Mouse (Mus musculus) heart, postnatal 0 days (tissue): Measurements from ENCODE around the gene Vps8. TPM values are rescaled to one million over a fixed set of nuclear protein-coding genes. Genes with fewer than 3 reads are reported as not detected.

Experiments used
- ATAC-seq: fragments of 200-750 bp; cut with Nextera tagmentation; 2 replicates; pipeline ENCODE4 v1.8.0; 2017; ENCODE audit warnings: low read depth, moderate number of reproducible peaks, moderate library complexity; ENCODE audit not compliant: insufficient read depth
- DNase-seq: peaks from one replicate; pipeline ENCODE4 v3.0.0-alpha.2; 2016; ENCODE audit warnings: low spot score
- H3K27ac ChIP-seq: fragments of 300-500 bp; sonication (generic); 2 replicates; pipeline ENCODE4 v1.5.1; 2014; ENCODE audit warnings: low read depth, mild to moderate bottlenecking
- H3K27me3 ChIP-seq: fragments of 300-500 bp; sonication (generic); 2 replicates; pipeline ENCODE4 v1.6.1; 2014; ENCODE audit warnings: low read length, mixed read lengths; ENCODE audit not compliant: control insufficient read depth, insufficient read depth
- H3K36me3 ChIP-seq: fragments of 300-500 bp; sonication (generic); replicated peaks from 2 replicates; pipeline ENCODE4 v1.6.1; 2014; ENCODE audit warnings: low read length, mixed read lengths; ENCODE audit not compliant: control insufficient read depth, insufficient read depth
- H3K4me1 ChIP-seq: fragments of 300-500 bp; sonication (generic); 2 replicates; pipeline ENCODE4 v1.6.1; 2014; ENCODE audit warnings: antibody characterized with exemption; ENCODE audit not compliant: control insufficient read depth, insufficient read depth
- H3K4me2 ChIP-seq: fragments of 300-500 bp; sonication (generic); 2 replicates; pipeline ENCODE4 v1.6.1; 2014; ENCODE audit warnings: low read depth, mild to moderate bottlenecking, low read length, moderate library complexity
- H3K4me3 ChIP-seq: fragments of 300-500 bp; sonication (generic); 2 replicates; pipeline ENCODE4 v1.5.1; 2014; ENCODE audit warnings: low read depth, low read length
- H3K9ac ChIP-seq: fragments of 300-500 bp; sonication (generic); replicated peaks from 2 replicates; pipeline ENCODE4 v1.6.1; 2014; ENCODE audit warnings: low read depth, low read length, mixed read lengths
- H3K9me3 ChIP-seq: fragments of 300-500 bp; sonication (generic); replicated peaks from 2 replicates; pipeline ENCODE4 v1.6.1; 2016; ENCODE audit warnings: low read length; ENCODE audit not compliant: control insufficient read depth
- CTCF ChIP-seq: IDR thresholded peaks from 2 replicates; pipeline ENCODE4 v1.5.1; 2016; ENCODE audit warnings: antibody characterized with exemption, control low read depth, low read depth
- EP300 ChIP-seq: IDR thresholded peaks from 2 replicates; pipeline ENCODE4 v1.6.1; 2016; ENCODE audit warnings: antibody characterized with exemption, low read depth
- WGBS: fragments of 180-500 bp; shearing (Covaris S2); extraction: QIAGEN DNeasy Blood & Tissue Kit; methylation state at CpG from one replicate; pipeline ENCODE4 v1.1.7; 2014; 5-methylcytosine and 5-hydroxymethylcytosine counted together
- polyA plus RNA-seq: library from polyadenylated mRNA; unstranded; fragments of >200 nt; fragmentation: Nextera tagmentation; extraction: Ambion mirVana; gene quantifications from 2 replicates; pipeline ENCODE4 v1.2.1, GENCODE M21; 2015
- total RNA-seq: library from RNA; depleted of rRNA; stranded (reverse); fragments of >200 nt; gene quantifications from 2 replicates; pipeline ENCODE4 v1.2.3, GENCODE M21; 2014; ENCODE audit warnings: low replicate concordance

Gene Vps8
- total and polyA plus RNA-seq, 2 experiments from 2014 or later = 21.3 to 94.8 TPM

GRCm38 (mm10) chr16:21441012-21441411, 18.1 kb downstream of the Vps8 start:
- Histone ChIP-seq H3K36me3 (peaks cover 21% of the 10 kb centered on the region), H3K4me2 (no peak overlapping the region), H3K27ac (no peak overlapping the region), H3K9me3 (no peaks in the 10 kb centered on the region), H3K27me3 (no peaks in the 10 kb centered on the region), H3K9ac (no peak overlapping the region), H3K4me1 (no peaks in the 10 kb centered on the region), H3K4me3 (no peak overlapping the region)
- TF ChIP-seq CTCF (no peak), EP300 (no peak)
- no peak for ATAC-seq
- no peak for DNase-seq

DNA sequence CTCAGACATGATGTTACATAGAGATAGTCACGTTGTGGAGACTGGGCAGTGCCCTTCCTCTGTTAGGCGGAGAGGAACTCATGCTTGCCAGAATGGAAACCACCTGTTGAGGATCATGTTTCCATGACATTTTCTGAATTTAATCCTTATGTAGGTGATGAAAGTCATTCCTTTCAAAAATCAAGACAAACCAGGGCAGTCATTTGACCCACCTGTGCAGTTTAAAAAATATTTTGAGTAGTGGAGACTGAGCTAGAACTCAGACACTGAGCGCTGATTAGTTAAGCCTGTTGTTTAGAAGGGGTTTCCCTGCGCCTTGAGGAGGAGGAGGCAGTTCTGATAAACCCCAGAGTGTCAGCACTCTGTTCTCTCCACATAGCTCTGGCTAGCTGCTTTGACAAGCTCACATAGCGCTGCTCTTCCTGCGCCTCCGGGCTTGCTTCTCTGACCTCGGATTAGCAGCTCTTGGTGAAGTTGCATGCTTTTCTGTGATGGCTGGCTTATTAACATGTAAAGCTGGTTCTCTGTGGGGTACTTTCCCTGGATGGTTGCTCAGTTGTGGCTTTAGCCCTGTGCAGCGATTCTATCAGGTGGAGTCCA, 22.2 kb downstream of the Vps8 start:
- Histone ChIP-seq H3K27ac (no peak overlapping the region), H3K9ac (no peak overlapping the region), H3K9me3 (no peaks in the 10 kb centered on the region), H3K4me3 (no peak overlapping the region), H3K36me3 (peaks cover 21% of the 10 kb centered on the region), H3K4me2 (no peak overlapping the region), H3K27me3 (no peaks in the 10 kb centered on the region), H3K4me1 (no peaks in the 10 kb centered on the region)
- 46% methylated on average over 9 of the region's 9 CpGs for WGBS
- TF ChIP-seq CTCF (no peak), EP300 (no peak)
- ATAC-seq (no peak), DNase-seq (no peak)

GRCm38 (mm10) chr16:21447447-21447846, 24.5 kb downstream of the Vps8 start:
- Histone ChIP-seq H3K9ac (no peak overlapping the region), H3K27me3 (no peaks in the 10 kb centered on the region), H3K36me3 (peaks cover 18% of the 10 kb centered on the region), H3K27ac (no peak overlapping the region), H3K4me1 (peaks cover 6% of the 10 kb centered on the region), H3K4me2 (no peak overlapping the region), H3K9me3 (no peaks in the 10 kb centered on the region), H3K4me3 (no peak overlapping the region)
- ATAC-seq = no peak
- no peak for TF ChIP-seq EP300
- TF ChIP-seq CTCF = no peak
- WGBS = 70% methylated on average over 5 of the region's 5 CpGs
- DNase-seq = no peak

- DNase-seq (no peak), ATAC-seq (no peak)
- H3K9ac ChIP-seq = no peak overlapping the region
- TF ChIP-seq EP300 = no peak
- TF ChIP-seq CTCF = no peak
- peaks cover 6% of the 10 kb centered on the region for H3K4me1 ChIP-seq
- no peak overlapping the region for H3K27ac ChIP-seq
- no peak overlapping the region for H3K4me3 ChIP-seq
- H3K4me2 ChIP-seq = no peak overlapping the region
- H3K9me3 ChIP-seq = no peaks in the 10 kb centered on the region
- peaks cover 8% of the 10 kb centered on the region; the same call in 1 of the 2 replicates for H3K36me3 ChIP-seq
- WGBS = 85% methylated on average over 5 of the region's 5 CpGs
- no peaks in the 10 kb centered on the region for H3K27me3 ChIP-seq
Observed at GRCm38 (mm10) chr16:21448464-21448863, 25.5 kb downstream of the Vps8 start.

GRCm38 (mm10) chr16:21449890-21450289, 27.0 kb downstream of the Vps8 start:
- Histone ChIP-seq H3K4me3 (no peak overlapping the region), H3K36me3 (no peaks in the 10 kb centered on the region), H3K9me3 (no peaks in the 10 kb centered on the region), H3K9ac (no peak overlapping the region), H3K4me2 (no peak overlapping the region), H3K27me3 (no peaks in the 10 kb centered on the region), H3K27ac (no peak overlapping the region), H3K4me1 (peaks cover 6% of the 10 kb centered on the region)
- DNase-seq (no peak), ATAC-seq (no peak)
- TF ChIP-seq EP300 (no peak), CTCF (no peak)
- WGBS = 49% methylated on average over 8 of the region's 8 CpGs

DNA sequence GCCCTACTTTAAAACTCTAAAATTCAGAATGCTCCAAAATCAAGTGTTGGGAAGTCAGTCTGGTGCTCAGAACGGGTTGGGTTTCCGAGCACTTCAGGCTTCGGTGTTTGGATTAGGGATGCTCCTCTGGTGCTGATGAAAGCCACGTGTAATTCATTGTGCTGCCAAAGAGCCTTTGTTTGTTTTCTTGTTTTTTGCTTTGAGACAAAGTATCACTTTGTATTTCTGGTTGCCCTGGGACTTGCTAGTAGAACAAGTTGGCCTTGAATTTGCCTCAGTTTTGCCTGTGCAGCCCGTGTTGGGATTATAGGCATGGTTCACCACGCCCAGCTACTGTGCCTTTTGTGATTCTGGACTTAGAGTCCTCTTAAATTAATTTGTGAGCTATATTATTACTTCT, 29.7 kb downstream of the Vps8 start:
- H3K9me3 ChIP-seq = no peaks in the 10 kb centered on the region
- 95% methylated on average over 6 of the region's 6 CpGs for WGBS
- no peak overlapping the region for H3K4me3 ChIP-seq
- H3K9ac ChIP-seq = no peak overlapping the region
- peaks cover 16% of the 10 kb centered on the region for H3K36me3 ChIP-seq
- H3K27me3 ChIP-seq = no peaks in the 10 kb centered on the region
- no peak overlapping the region for H3K4me2 ChIP-seq
- TF ChIP-seq CTCF (no peak), EP300 (no peak)
- no peak for ATAC-seq
- no peak overlapping the region for H3K27ac ChIP-seq
- H3K4me1 ChIP-seq = peaks cover 6% of the 10 kb centered on the region
- no peak for DNase-seq
